Mouse (Mus musculus) embryo, embryonic 11 days (tissue): Measurements from ENCODE around the gene Cxcl9.
"Not testable (repeated sequence)": the region's sequence is repeated elsewhere in the genome, so short reads cannot be mapped to it uniquely, and the experiment has no call there.

Experiments used
- DNase-seq: peaks from one replicate; pipeline ENCODE4 v3.0.0-alpha.2; 2015

Gene Cxcl9

GRCm38 (mm10) chr5:92327929-92328328 is at the start of gene Cxcl9:
Gene Cxcl9, minus strand, starts transcription at chr5:92328079.
- no peak for DNase-seq

- DNase-seq = no peak
These were observed 49.0 kb upstream of the Cxcl9 start for GRCm38 (mm10) chr5:92376795-92377405.

GRCm38 (mm10) chr5:92375368-92375767 is 47.5 kb upstream of the Cxcl9 start:
- no peak for DNase-seq

GRCm38 (mm10) chr5:92374721-92375142 is 46.9 kb upstream of the Cxcl9 start:
- DNase-seq = no peak

DNA sequence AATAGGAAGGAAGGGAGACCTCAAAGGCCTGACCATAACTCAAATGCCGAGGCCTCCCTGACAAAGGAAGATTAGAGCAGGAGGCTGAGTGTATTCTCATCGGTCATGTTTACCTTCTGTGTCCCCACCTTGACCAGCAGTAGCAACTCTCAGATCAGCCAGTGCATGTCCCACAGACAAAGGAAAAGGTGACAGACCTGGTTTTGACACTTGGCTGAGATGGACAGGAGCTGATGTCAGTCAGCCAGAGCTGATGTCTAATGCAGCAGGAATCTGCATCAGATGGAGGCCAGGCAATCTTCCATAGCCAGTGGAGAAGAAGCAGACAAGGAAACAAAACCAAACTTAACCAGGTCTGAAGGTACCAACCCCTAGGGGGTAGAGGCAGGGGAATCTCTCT is 44.7 kb upstream of the Cxcl9 start:
- no peak for DNase-seq

DNA sequence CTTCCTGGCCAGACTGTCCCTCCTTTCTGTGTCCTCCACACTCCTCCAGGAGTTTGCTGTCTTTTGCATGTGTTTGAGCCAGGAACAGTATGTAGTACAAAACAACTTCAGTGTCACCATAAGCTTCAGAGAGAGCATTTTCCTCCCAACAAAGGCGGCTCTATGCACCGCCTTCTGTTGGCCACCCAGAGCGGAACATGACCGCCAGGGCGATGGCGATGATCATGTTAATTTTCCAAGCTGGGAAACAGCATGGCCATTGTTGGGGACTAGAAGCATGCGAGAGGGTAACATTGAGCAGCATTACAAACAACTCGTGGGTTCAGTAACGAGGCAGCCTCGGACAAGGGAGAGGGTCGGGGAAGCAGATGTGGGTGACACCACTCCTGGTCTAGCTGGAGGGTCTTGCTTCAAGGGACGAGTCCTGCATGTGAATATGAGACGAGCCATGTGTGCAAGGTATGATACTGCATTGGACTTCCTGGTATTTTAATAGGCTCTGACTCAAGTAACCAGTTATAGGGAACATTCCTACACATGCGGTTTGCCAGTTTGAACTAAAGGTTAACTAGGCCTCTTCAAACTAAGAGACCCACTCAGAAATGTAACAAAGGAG is 43.6 kb upstream of the Cxcl9 start:
- DNase-seq = no peak

GRCm38 (mm10) chr5:92370891-92371290 is 43.0 kb upstream of the Cxcl9 start:
- no peak for DNase-seq

GRCm38 (mm10) chr5:92370392-92370791 is 42.5 kb upstream of the Cxcl9 start:
- no peak for DNase-seq

GRCm38 (mm10) chr5:92369151-92369994 is 41.5 kb upstream of the Cxcl9 start:
- peak; percentile 29 for DNase-seq

DNA sequence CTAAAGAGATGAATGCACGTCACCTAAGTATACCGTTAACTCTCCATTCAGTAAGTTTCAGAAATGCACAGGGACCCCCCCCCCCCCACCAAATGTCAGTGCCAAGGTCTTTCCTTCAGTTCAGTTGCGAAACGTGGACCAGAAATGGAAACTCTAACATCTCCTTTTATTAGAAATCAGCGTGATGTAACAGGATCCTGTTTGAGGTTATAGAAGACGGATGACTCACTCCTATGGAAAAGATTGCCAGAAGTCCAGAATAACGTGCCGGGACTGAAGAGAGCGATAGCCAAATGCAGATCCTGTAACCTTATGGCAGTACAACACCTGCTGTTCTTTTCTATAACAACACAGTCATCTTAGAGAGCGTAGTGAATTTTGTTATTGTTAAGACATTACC is 40.5 kb upstream of the Cxcl9 start:
- no peak for DNase-seq

DNA sequence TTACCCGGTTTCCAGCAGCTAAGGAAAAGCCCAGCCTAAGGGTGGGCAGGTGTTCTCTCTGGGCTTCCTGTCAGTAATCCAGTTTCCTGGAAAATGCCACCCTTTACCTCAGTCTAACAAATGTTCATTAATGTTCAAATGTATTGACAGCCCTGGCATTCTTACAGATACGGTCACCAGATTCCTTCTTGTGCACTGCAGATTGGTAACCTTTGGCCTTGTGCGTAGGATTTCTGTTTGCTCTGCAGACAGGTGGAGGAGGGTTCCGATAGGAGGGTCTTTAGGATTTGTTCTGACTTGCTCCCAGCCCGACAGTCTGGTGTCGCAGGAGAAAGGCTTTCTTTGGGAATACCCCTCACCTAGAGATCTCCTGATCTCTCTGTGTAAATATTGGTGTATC is 38.7 kb upstream of the Cxcl9 start:
- DNase-seq = no peak

DNA sequence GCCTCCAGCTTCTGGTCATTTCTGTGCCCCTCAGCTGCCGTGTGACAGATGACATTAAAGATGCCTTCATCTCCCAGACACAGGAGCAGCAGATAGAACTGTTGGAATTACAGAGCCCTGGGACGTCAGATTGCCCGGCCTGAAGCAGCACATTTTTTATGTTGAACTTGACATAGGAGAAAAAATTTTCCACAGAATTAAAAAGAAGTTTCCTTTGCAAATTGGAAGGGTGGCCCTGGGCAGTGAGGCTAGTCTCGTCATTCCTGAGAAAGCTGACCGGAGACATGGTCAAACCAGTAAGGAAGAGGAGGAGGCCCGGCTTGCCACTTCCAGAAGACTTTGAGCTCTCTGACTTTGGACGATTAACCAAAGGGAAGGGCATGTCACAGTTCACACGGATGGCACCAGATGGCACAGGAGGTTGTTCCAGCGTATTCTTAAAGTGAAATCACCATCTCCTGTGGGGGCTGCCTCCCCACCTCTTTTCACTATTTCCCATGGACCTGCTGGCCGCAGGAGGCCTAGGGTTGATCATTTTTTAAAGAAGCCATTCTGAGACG is 37.3 kb upstream of the Cxcl9 start:
- no peak for DNase-seq

DNA sequence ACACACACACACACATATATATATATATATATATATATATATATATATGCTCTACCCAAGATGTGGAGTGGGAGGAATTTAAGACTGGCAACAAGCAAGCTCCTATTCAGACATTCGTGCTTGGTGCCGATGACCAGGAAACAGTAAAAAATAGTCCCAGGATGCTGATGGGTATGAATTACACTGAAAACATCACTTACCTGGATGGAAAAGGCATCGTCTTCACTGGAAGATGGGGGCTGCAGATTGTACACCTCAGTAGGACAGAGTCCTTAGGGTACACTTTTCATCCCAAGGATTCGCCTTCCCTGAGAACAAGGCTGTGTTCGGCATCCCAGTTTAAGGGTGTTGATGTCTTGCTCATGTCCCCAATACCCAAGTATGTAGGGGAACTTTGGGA is 36.1 kb upstream of the Cxcl9 start:
- DNase-seq = no peak

DNA sequence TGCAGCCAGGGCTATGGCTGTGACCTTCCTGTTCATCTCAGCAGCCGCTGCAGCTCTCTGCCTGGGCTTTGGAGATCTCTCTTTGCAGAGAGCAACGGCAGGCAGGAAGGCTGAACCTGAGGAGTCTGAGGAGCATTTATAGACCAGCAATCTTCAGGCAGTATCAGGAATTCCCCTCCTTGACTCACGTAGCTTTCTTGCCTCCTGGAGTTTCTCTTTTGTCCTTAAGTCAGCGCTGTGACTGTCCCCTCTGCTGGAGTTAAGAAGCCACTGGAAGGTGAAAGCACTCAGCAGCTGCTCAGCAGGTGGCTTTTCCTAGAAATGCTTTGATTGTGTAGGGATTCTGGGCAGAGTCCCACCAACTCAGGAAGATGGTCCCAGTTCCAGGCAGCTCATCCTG is 35.3 kb upstream of the Cxcl9 start:
- DNase-seq = no peak

- DNase-seq = no peak
These were observed 31.0 kb upstream of the Cxcl9 start for GRCm38 (mm10) chr5:92358767-92359455.

- DNase-seq = peak; percentile 64
These were observed 30.2 kb upstream of the Cxcl9 start for GRCm38 (mm10) chr5:92358033-92358432.

- no peak for DNase-seq
These were observed 25.6 kb upstream of the Cxcl9 start for GRCm38 (mm10) chr5:92353517-92353916.

DNA sequence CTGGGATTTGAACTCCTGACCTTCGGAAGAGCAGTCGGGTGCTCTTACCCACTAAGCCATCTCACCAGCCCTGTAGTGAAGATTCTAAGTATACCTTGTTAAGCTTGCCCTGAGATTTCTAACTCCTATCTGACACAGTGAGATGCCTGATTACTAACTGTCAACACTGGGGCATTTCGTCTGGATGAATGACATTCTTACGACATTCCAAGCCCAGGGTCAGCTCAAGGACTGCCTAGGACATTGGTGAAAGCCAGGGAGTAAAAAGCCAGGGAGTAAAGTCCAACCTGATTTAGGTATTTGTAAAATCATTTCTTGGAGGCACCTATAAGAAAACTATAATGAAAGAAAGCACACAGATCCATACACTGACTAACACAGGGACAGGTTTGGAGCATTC is 24.8 kb upstream of the Cxcl9 start:
- DNase-seq = not testable (repeated sequence)

DNA sequence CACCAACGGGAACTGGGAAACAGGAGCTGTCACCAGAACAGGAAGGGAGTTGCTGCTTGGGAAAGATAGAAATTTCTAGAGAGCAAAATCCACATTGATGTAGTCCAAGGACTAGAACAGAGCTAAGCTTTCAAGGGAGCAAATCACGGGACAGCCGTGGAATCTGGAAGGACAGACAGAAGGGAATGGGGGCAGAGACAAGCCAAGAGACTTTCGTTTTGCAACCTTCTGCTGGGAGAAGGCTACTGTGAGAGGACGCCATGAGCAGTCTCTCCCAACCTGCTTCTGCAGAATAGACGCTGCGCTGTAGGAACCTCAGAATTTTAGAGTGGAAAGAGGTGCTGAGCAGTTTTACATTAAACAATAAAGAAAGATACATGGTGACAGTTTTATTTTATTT is 21.9 kb upstream of the Cxcl9 start:
- no peak for DNase-seq

- peak; percentile 72 for DNase-seq
These were observed 21.0 kb upstream of the Cxcl9 start, which contains the start of gene Cxcl10 for GRCm38 (mm10) chr5:92348794-92349413. Gene Cxcl10, minus strand, starts transcription at chr5:92348889.

GRCm38 (mm10) chr5:92345006-92345405 is 17.1 kb upstream of the Cxcl9 start:
- DNase-seq = no peak

DNA sequence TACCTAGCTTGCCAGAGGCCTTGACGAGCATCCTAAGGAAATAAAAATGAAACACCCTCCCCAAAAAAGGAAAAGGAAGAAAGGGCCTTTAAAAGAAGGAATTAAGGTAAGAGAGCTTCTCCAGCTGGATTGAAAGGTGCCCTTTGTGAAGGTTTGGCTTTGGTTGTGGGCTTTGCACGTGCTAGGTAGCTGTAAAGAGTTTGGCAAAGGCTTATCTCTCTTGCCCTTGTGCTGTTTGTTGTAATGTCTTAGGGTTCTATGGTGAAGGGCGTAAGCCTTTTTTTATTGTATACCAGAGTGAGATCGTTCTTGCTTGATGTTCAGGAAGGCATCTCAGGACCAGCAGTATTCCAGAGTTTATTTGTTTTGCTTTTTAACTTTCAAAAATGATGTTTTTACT is 12.7 kb upstream of the Cxcl9 start:
- DNase-seq = no peak

DNA sequence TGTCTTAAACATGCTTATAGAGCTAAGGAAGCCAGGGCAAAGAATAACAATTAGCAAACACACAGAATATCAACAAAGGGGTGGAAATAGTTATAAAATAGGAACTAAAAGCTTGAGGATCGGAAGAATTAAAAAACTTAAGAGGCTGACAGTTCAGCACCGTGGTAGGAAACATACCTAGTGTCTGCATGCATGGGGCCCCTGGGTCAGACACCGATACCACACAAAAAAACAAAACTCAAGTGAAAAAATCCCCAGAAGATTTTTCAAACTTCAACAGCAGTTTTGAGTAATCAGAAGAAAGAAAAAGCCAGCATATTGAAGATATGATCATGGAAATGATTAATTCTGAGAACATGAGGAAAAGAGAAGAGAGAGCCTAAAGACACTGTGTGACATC is 8.9 kb upstream of the Cxcl9 start:
- no peak for DNase-seq
